Mouse (Mus musculus) heart, embryonic 16.5 days (tissue): ENCODE measurements around the gene Spdya. TPM values are rescaled to one million over a fixed set of nuclear protein-coding genes. Genes with fewer than 3 reads are reported as not detected.
"Not testable (repeated sequence)": the region's sequence is repeated elsewhere in the genome, so short reads cannot be mapped to it uniquely, and the experiment has no call there.

Experiments
- ATAC-seq: fragments of 200-750 bp; cut with Nextera tagmentation; replicated peaks from 2 replicates; pipeline ENCODE4 v1.8.0; 2017; ENCODE audit warnings: moderate number of reproducible peaks; ENCODE audit not compliant: insufficient read depth, low FRiP score; ENCODE audit errors: extremely low read depth
- H3K27ac ChIP-seq: fragments of 300-500 bp; sonication (generic); 2 replicates; pipeline ENCODE4 v1.5.1; 2014; ENCODE audit warnings: mild to moderate bottlenecking, low read length, control low read depth, moderate library complexity
- H3K27me3 ChIP-seq: fragments of 300-500 bp; sonication (generic); 2 replicates; pipeline ENCODE4 v1.6.1; 2014; ENCODE audit warnings: low read length, mixed read lengths; ENCODE audit not compliant: control insufficient read depth, insufficient read depth
- H3K36me3 ChIP-seq: fragments of 300-500 bp; sonication (generic); 2 replicates; pipeline ENCODE4 v1.6.1; 2014; ENCODE audit not compliant: control insufficient read depth, insufficient read depth
- H3K4me1 ChIP-seq: fragments of 300-500 bp; sonication (generic); 2 replicates; pipeline ENCODE4 v1.6.1; 2014; ENCODE audit warnings: low read length, mixed read lengths; ENCODE audit not compliant: control insufficient read depth, insufficient read depth
- H3K4me2 ChIP-seq: fragments of 300-500 bp; sonication (generic); 2 replicates; pipeline ENCODE4 v1.6.1; 2014; ENCODE audit warnings: low read depth, mild to moderate bottlenecking, control low read depth, low read length
- H3K4me3 ChIP-seq: fragments of 300-500 bp; sonication (generic); 2 replicates; pipeline ENCODE4 v1.5.1; 2014; ENCODE audit warnings: mild to moderate bottlenecking, control low read depth, low read length
- H3K9ac ChIP-seq: fragments of 300-500 bp; sonication (generic); 2 replicates; pipeline ENCODE4 v1.6.1; 2014; ENCODE audit warnings: low read length, control low read depth
- H3K9me3 ChIP-seq: fragments of 300-500 bp; sonication (generic); replicated peaks from 2 replicates; pipeline ENCODE4 v1.6.1; 2016; ENCODE audit warnings: low read length; ENCODE audit not compliant: control insufficient read depth
- WGBS: fragments of 180-500 bp; shearing (Covaris S2); extraction: QIAGEN DNeasy Blood & Tissue Kit; methylation state at CpG from one replicate; pipeline ENCODE4 v1.1.7; 2014; 5-methylcytosine and 5-hydroxymethylcytosine counted together
- polyA plus RNA-seq: library from polyadenylated mRNA; unstranded; fragments of >200 nt; fragmentation: Nextera tagmentation; extraction: Ambion mirVana; gene quantifications from 2 replicates; pipeline ENCODE4 v1.2.1, GENCODE M21; 2015

Gene Spdya
- polyA plus RNA-seq, result 0.24 and 0.42 TPM in 2 replicates

DNA sequence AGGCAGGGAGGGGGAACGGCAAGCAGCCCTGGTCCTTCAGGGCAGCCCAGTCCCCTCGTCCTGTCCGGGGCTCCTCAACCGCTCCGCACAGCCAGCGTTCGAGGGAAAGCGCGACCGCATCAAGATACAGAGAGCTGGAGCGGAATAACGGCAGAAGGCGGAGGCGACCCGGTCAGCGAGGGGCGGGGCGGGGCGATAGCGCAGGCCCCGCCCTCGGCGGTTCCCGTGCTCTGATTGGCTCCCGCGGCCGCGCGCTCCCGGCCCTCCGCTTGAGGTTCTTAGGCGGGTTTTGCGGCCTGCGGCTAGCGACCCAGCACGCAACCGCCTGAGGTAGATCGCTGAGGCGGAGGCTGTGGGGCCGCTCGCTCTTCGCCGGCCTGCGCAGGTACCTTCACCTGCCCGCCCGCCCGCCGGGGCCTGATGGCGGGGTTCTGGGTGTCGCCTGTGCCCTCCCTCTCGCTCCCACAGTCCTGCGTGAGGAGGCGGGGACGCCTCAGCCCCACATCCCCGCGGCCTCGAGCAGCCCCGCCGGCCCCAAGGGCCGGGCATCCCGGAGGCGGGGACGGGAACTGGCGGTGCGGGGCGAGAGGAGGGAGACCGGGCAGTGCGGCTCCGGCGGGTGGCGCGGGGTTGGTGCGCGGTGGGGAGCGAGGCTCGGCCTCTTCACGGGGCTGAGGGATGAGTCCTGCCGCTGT lies at the start of gene Spdya:
TSS of gene Spdya (plus strand) at position 305 of the 695 bp plus-strand sequence.
- peak; percentile 95 for ATAC-seq
- peaks cover 10% of the 10 kb centered on the region; the same call in 1 of the 2 replicates for H3K4me1 ChIP-seq
- under 1% methylated on average over 66 of the region's 78 CpGs for WGBS
- H3K4me2 ChIP-seq, result peak within 1 kb of the TSS; percentile 99
- H3K27me3 ChIP-seq, result peaks cover 18% of the 10 kb centered on the region
- peak within 1 kb of the TSS; percentile 69 for H3K9ac ChIP-seq
- H3K4me3 ChIP-seq, result peak within 1 kb of the TSS; percentile 63
- H3K27ac ChIP-seq, result no peak within 1 kb of the TSS
- no peaks in the 10 kb centered on the region for H3K36me3 ChIP-seq
- no peaks in the 10 kb centered on the region for H3K9me3 ChIP-seq

DNA sequence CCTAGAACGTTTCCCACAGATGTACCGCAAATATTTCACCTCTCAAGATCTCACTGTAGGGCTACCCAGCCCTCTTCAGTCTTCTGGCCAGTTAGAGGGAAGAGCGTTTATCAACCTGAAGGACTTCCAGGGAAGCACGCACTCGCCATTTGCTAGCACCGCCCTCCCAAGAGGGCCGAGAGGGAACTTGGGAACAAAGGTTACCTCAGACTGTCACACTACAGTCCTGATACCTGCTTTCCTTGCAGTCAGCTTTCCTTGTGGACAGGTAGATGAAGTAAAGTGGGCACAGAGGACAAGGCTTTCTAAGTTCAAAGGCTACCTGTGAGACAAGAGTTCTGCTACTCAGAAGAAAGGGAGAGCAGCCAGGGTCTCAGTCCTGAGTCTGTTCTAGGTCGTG lies 45.0 kb upstream of the Spdya start:
- no peaks in the 10 kb centered on the region for H3K27me3 ChIP-seq
- WGBS, result 87% methylated on average over 8 of the region's 8 CpGs
- H3K4me3 ChIP-seq, result no peak overlapping the region
- H3K27ac ChIP-seq, result no peak overlapping the region
- H3K4me2 ChIP-seq, result no peak overlapping the region
- no peaks in the 10 kb centered on the region for H3K4me1 ChIP-seq
- H3K9ac ChIP-seq, result no peak overlapping the region
- H3K9me3 ChIP-seq, result no peaks in the 10 kb centered on the region
- peaks cover 22% of the 10 kb centered on the region for H3K36me3 ChIP-seq
- no peak for ATAC-seq

DNA sequence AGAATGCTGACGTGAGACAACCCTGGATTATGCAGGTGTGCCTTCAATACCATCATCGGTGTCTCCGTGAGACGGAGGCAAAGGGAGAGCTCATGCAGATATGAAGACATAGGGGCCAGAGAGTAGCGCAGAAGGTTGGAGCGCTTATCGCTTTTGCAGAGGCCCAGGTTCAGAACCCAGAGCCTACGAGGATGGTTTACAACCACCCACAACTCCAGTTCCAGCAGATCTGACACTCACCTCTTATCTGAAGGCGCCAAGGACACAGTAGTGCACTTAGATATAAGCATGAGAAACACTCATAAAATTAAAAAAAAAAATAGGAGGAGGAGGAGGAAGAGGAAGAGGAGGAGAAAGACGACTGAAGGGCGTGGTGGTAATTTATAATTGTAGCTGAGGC lies 41.6 kb upstream of the Spdya start:
- peaks cover 29% of the 10 kb centered on the region for H3K36me3 ChIP-seq
- no peak overlapping the region for H3K4me3 ChIP-seq
- H3K4me2 ChIP-seq, result no peak overlapping the region
- no peak overlapping the region for H3K27ac ChIP-seq
- WGBS, result 94% methylated on average over 11 of the region's 11 CpGs
- no peaks in the 10 kb centered on the region for H3K27me3 ChIP-seq
- H3K9ac ChIP-seq, result no peak overlapping the region
- no peaks in the 10 kb centered on the region for H3K9me3 ChIP-seq
- ATAC-seq, result no peak
- H3K4me1 ChIP-seq, result no peaks in the 10 kb centered on the region

DNA sequence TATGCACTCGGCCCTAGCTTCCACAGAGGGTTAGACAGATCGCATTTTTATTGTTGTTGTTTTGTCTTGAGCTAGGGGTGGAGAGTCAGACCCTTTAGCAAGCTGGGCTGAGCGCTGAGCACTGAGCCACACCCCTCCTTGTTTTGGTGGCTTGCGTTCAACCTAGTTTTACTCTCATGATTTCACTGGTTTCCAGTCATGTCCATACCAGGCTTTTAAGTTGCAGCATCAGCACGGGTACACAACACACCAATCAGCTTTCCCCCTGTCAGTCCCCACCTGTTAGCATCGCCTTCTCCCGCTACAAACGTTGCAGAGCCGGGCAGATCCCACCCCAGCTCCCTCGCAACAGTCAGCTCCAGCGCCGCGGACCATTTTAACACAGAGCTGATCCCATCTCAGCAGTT lies 25.6 kb upstream of the Spdya start:
- H3K27ac ChIP-seq, result peak overlapping the region; percentile 95

DNA sequence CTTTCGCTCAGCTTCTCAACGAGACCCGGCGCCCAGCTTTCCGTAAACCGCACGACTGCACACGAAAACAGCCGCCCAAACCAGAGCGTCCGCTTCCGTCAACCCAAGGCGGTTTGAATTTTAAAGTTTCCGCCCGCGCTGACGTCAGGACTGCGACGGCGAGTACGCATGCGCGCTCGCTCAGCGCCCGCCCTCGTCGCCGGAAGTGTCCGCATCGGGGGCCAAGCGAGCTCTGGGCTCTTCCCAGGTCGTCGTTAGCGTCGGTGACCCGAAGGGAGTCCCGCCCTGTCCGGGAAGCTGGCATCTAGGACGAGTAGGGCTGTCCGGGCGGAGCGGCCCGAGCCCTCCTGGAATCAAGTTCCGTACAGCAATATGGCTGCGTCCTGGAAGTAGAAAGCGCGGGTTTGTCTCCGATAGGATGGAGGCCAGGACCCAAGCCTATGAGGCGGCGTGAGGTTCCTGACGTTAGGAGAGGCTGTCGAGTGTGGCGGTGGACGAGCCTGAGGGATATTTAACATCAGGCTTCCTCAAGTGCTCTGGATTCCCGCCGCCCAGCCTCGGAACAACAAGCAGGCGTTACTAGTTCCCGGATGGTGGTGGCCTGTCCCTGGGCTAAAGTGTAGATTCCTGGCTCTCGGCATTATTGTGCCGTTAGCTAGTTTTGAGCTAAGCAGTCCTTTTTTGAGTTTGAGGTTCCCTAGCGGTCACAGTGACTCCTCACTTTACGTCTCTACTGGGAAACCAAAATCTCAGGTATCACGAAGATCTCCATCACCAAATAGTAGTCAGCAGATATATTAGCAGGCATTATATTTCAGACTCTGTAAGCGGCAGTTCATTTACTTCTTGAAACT lies 24.9 kb upstream of the Spdya start, which contains the start of gene Ndc80:
TSS of gene Ndc80 (minus strand) at position 147 of the 854 bp plus-strand sequence.
- H3K9ac ChIP-seq, result peak within 1 kb of the TSS; percentile 75
- H3K4me1 ChIP-seq, result peaks cover 12% of the 10 kb centered on the region
- peak within 1 kb of the TSS; percentile 82 for H3K4me2 ChIP-seq
- peak within 1 kb of the TSS; percentile 92 for H3K4me3 ChIP-seq
- H3K9me3 ChIP-seq, result no peaks in the 10 kb centered on the region
- peak within 1 kb of the TSS; percentile 95 for H3K27ac ChIP-seq
- H3K27me3 ChIP-seq, result no peaks in the 10 kb centered on the region
- WGBS, result under 1% methylated on average over 66 of the region's 66 CpGs
- H3K36me3 ChIP-seq, result peaks cover 5% of the 10 kb centered on the region; the same call in 1 of the 2 replicates
- peak; percentile 99 for ATAC-seq

More for the DNA sequence above, 25.6 kb upstream of the Spdya start:
- H3K9ac ChIP-seq, result peak overlapping the region; percentile 75
- 0% methylated on average over 13 of the region's 13 CpGs for WGBS
- peaks cover 5% of the 10 kb centered on the region; the same call in 1 of the 2 replicates for H3K36me3 ChIP-seq
- no peaks in the 10 kb centered on the region for H3K9me3 ChIP-seq
- H3K27me3 ChIP-seq, result no peaks in the 10 kb centered on the region
- peak overlapping the region; percentile 82 for H3K4me2 ChIP-seq
- peak; percentile 32; the same call in 1 of the 2 replicates for ATAC-seq
- peak overlapping the region; percentile 92 for H3K4me3 ChIP-seq
- peaks cover 12% of the 10 kb centered on the region for H3K4me1 ChIP-seq

DNA sequence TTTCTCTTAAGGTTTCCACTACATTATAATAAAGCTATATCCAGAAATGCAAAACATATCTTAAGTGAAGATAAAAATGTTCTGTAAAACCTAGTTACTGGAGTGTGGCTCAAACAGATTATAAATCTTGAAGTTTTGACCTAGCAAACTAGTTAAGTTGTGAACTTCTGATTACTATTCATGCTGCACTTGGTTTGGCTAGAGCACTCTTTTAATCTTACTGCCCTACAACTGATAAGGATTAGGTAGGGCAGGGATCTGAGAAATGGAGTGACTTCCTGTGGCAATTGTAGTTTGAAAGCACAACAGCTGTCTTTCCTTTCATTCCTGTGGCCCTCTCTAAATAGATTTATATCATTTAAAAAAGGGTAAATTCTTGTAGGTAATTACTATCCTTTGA lies 23.8 kb upstream of the Spdya start:
- Histone ChIP-seq H3K4me3 (no peak overlapping the region), H3K9ac (no peak overlapping the region), H3K9me3 (no peaks in the 10 kb centered on the region), H3K4me2 (no peak overlapping the region), H3K4me1 (peaks cover 12% of the 10 kb centered on the region), H3K27ac (no peak overlapping the region), H3K27me3 (no peaks in the 10 kb centered on the region), H3K36me3 (peaks cover 2% of the 10 kb centered on the region; the same call in 1 of the 2 replicates)
- ATAC-seq, result no peak

DNA sequence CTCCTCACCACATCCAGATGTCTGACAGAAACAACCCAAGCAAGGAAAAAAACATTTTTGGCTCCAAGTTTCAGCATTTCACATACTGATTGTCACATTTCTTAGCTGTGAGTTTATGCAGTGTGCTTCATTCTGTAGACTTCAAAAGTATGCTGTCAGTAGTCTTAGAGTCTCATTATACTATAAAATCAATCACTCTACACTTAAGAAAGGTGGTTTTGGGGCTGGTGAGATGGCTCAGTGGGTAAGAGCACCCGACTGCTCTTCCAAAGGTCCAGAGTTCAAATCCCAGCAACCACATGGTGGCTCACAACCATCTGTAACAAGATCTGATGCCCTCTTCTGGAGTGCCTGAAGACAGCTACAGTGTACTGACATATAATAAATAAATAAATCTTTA lies 16.3 kb upstream of the Spdya start:
- not testable (repeated sequence) for H3K9ac ChIP-seq, H3K27me3 ChIP-seq, H3K4me2 ChIP-seq, H3K4me1 ChIP-seq, ATAC-seq, H3K4me3 ChIP-seq, H3K9me3 ChIP-seq, H3K36me3 ChIP-seq, H3K27ac ChIP-seq
- 50% methylated on average over 1 of the region's 1 CpGs for WGBS

DNA sequence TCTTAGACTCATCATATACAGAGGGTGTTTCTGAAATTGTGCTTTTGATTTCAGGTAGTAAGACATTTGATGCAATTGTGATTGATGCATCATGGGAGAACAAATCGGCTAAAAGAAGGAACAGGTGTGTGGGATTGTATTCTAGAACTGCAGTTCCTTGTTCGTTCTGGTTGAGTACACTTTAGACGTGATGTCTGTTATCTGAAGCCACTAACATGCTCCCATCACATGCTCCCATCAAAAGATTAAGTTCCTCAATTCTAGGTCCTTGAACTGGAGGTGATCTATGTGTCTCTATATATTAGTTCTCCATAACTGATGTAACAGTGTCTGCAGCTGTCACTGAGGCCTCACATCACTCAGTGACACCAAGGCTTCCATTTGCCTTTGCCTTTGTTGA lies 14.7 kb upstream of the Spdya start:
- WGBS, result 73% methylated on average over 3 of the region's 3 CpGs
- ATAC-seq, result no peak
- Histone ChIP-seq H3K4me1 (no peaks in the 10 kb centered on the region), H3K27me3 (no peaks in the 10 kb centered on the region), H3K4me2 (no peak overlapping the region), H3K9ac (no peak overlapping the region), H3K27ac (no peak overlapping the region), H3K36me3 (no peaks in the 10 kb centered on the region), H3K9me3 (no peaks in the 10 kb centered on the region), H3K4me3 (no peak overlapping the region)

DNA sequence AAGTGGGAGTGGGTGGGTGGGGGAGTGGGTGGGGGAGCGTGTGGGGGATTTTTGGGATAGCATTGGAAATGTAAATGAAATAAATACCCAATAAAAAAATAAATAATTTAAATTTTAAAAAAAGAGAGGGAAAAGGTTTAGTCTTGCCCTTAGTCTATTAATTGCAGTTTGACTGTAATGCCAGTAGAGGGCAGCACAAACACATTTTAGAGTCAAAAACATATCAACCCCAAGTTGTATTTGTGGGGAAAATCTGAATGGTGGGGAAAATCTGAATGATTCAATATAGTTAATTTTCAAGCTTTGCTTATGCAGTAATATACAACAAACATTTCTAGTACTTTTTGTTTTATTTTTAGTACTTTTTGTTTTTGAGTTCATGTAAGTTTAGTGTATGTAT lies 3.3 kb upstream of the Spdya start:
- Histone ChIP-seq H3K9me3 (no peaks in the 10 kb centered on the region), H3K27me3 (peaks cover 16% of the 10 kb centered on the region), H3K4me2 (no peak overlapping the region), H3K27ac (no peak overlapping the region), H3K4me1 (peaks cover 10% of the 10 kb centered on the region; the same call in 1 of the 2 replicates), H3K36me3 (no peaks in the 10 kb centered on the region), H3K4me3 (no peak overlapping the region), H3K9ac (no peak overlapping the region)
- whole genome bisulfite sequencing, result 0% methylated on average over 1 of the region's 1 CpGs
- ATAC-seq, result no peak
